Mouse (Mus musculus) frontal cortex, adult (tissue): ENCODE results near the gene Phrf1.
"Not testable (repeated sequence)": the region's sequence is repeated elsewhere in the genome, so short reads cannot be mapped to it uniquely, and the experiment has no call there.

Source experiments
- ATAC-seq: cut with Nextera tagmentation; 2 replicates; pipeline ENCODE4 v1.9.2; 2017; ENCODE audit warnings: mild to moderate bottlenecking, moderate library complexity, mixed read lengths; ENCODE audit not compliant: low TSS enrichment

Gene Phrf1

GRCm38 (mm10) chr7:141213605-141214235 is 14.9 kb upstream of the Phrf1 start, which contains the start of gene Lmntd2:
TSS of gene Lmntd2 (minus strand) at chr7:141214080.
- ATAC-seq, result no peak

GRCm38 (mm10) chr7:141214310-141214709 is 14.3 kb upstream of the Phrf1 start:
- ATAC-seq, result no peak

- peak; percentile 87 for ATAC-seq
Measured at GRCm38 (mm10) chr7:141215101-141215879, 13.3 kb upstream of the Phrf1 start, which contains the start of gene Rassf7. TSS of gene Rassf7 (plus strand) at chr7:141215860.

GRCm38 (mm10) chr7:141215880-141216733 is 12.5 kb upstream of the Phrf1 start:
- no peak for ATAC-seq

- no peak for ATAC-seq
Measured at GRCm38 (mm10) chr7:141216894-141217293, 11.7 kb upstream of the Phrf1 start.

- no peak for ATAC-seq
Measured at GRCm38 (mm10) chr7:141217343-141218013, 11.1 kb upstream of the Phrf1 start.

- ATAC-seq, result no peak
Measured at GRCm38 (mm10) chr7:141218141-141218540, 10.4 kb upstream of the Phrf1 start.

- ATAC-seq, result no peak
Measured at GRCm38 (mm10) chr7:141218557-141219133, 9.9 kb upstream of the Phrf1 start.

- ATAC-seq, result no peak
Measured at GRCm38 (mm10) chr7:141219558-141220099, 9.0 kb upstream of the Phrf1 start.

- ATAC-seq, result no peak
Measured at GRCm38 (mm10) chr7:141220377-141220776, 8.2 kb upstream of the Phrf1 start.

GRCm38 (mm10) chr7:141221249-141222125 is 7.1 kb upstream of the Phrf1 start:
- peak; percentile 94 for ATAC-seq

- ATAC-seq, result no peak
Measured at GRCm38 (mm10) chr7:141222126-141222467, 6.5 kb upstream of the Phrf1 start.

- ATAC-seq, result no peak
Measured at GRCm38 (mm10) chr7:141222696-141223215, 5.8 kb upstream of the Phrf1 start.

GRCm38 (mm10) chr7:141226535-141226934 is 2.0 kb upstream of the Phrf1 start:
- no peak for ATAC-seq

GRCm38 (mm10) chr7:141227796-141228195 is 788 bp upstream of the Phrf1 start:
- no peak for ATAC-seq

- no peak for ATAC-seq
Measured at GRCm38 (mm10) chr7:141229702-141230101, 1.1 kb downstream of the Phrf1 start.

- no peak for ATAC-seq
Measured at GRCm38 (mm10) chr7:141230570-141230969, 2.0 kb downstream of the Phrf1 start.

GRCm38 (mm10) chr7:141231111-141231510 is 2.5 kb downstream of the Phrf1 start:
- ATAC-seq, result no peak

GRCm38 (mm10) chr7:141231551-141231950 is 3.0 kb downstream of the Phrf1 start:
- ATAC-seq, result no peak

- not testable (repeated sequence) for ATAC-seq
Measured at GRCm38 (mm10) chr7:141250486-141250885, 21.9 kb downstream of the Phrf1 start.
